Mouse (Mus musculus): ENCODE measurements around the gene Bcas3. TPM values are rescaled to one million over a fixed set of nuclear protein-coding genes. Genes with fewer than 3 reads are reported as not detected.
A peak's percentile ranks its signal among the peaks of the same experiment; 100 is the strongest.

Bcas3 gene
- polyA plus RNA-seq, 2 experiments, result 22.2 to 28.2 TPM

DNA sequence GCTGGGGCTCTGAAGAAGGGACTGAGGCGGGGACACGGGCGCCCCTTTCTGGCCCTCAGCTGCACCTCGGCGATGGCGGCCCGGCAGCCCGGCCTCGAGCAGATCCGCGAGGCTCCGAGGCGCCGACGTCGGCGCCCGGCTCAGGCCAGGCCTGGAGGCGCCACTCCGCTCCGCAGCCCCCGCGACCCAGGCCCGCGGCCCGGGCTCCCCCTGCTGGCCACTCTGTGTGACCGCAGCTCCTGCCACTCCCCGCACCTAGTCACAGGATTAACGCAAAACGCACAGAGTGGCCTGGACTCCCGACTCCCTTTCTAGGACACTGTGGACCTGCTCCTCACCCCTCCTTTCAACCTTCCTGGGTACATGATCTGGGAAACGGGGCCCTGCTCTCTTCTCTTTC is 489.0 kb downstream of the Bcas3 start:
- H3K4me2 ChIP-seq (replicated peaks; ENCODE audit: low read depth, low read length, severe bottlenecking), result peak overlapping the region; percentile 89
- 1% methylated on average over 17 of the region's 32 CpGs for WGBS
- H3K9me3 ChIP-seq (ENCODE audit: control insufficient read depth, low read length), result no peaks in the 10 kb centered on the region
- peak overlapping the region; percentile 56 for H3K9ac ChIP-seq (ENCODE audit: low read depth, low read length, severe bottlenecking)
- H3K36me3 ChIP-seq (ENCODE audit: control insufficient read depth, insufficient read depth, low read length), result peaks cover 21% of the 10 kb centered on the region
- H3K27ac ChIP-seq (replicated peaks; ENCODE audit: low read depth, low read length), result peak overlapping the region; percentile 55
- DNase-seq (ENCODE audit: low spot score) (peak; percentile 82), ATAC-seq (ENCODE audit: low FRiP score, low read depth) (peak; percentile 41)
- H3K27me3 ChIP-seq (ENCODE audit: control insufficient read depth, insufficient read depth, low read length), result peaks cover 49% of the 10 kb centered on the region
- peaks cover 35% of the 10 kb centered on the region for H3K4me1 ChIP-seq (ENCODE audit: control insufficient read depth, insufficient read depth, low read length)
- H3K4me3 ChIP-seq (replicated peaks; ENCODE audit: low read length), result peak overlapping the region; percentile 50
- no peak for TF ChIP-seq POLR2A (IDR thresholded peaks at IDR 0.05; ENCODE audit: borderline replicate concordance, extremely low read depth, insufficient read depth, insufficient read length)

DNA sequence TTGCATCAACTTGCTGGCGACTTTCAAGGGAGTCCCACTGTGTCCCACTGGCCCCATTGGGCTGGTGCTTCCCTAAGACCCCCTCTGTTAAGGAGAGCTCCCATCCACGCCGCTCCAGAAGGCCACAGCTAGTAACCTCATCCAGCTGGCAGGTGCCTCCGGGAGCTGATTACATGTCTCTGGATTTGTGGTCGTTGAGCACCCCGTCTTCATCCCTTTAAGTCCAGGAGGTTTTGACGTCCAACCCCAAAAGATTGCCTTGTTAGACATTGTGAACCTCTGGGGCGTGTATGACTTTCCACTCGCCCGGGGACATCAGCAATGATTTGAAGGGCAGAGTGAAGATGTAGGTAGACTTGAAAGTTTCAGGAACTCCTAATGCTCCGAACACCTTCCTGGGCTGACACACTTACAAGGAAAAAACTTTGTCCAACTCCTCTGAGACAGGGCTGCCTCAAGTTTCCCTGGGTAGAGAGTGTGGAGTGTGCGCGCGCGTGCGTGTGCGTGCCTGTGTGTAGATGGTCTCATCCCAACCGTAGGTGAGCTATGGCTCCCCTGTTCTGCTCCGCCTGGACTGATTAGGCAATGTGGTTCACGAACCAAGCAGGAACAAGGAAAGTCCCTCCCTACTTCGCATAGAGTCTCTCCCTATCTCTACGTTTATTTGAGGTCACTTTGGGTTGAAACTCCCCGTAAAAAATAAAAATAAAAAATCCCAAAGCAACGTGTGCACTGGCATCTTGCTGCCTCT is 489.8 kb downstream of the Bcas3 start:
- peak overlapping the region; percentile 70 for H3K27ac ChIP-seq (replicated peaks; ENCODE audit: low read depth, low read length)
- H3K9ac ChIP-seq (ENCODE audit: low read depth, low read length, severe bottlenecking), result no peak overlapping the region; the same call in 1 of the 2 replicates
- H3K4me3 ChIP-seq (replicated peaks; ENCODE audit: low read length), result peak overlapping the region; percentile 60
- WGBS, result 9% methylated on average over 24 of the region's 24 CpGs
- no peak for DNase-seq (ENCODE audit: low spot score)
- H3K36me3 ChIP-seq (ENCODE audit: control insufficient read depth, insufficient read depth, low read length), result peaks cover 14% of the 10 kb centered on the region
- no peak for TF ChIP-seq POLR2A (IDR thresholded peaks at IDR 0.05; ENCODE audit: borderline replicate concordance, extremely low read depth, insufficient read depth, insufficient read length)
- no peak for ATAC-seq (ENCODE audit: low FRiP score, low read depth)
- H3K27me3 ChIP-seq (ENCODE audit: control insufficient read depth, insufficient read depth, low read length), result peaks cover 44% of the 10 kb centered on the region
- no peaks in the 10 kb centered on the region for H3K9me3 ChIP-seq (ENCODE audit: control insufficient read depth, low read length)
- H3K4me1 ChIP-seq (ENCODE audit: control insufficient read depth, insufficient read depth, low read length), result peaks cover 29% of the 10 kb centered on the region
- H3K4me2 ChIP-seq (replicated peaks; ENCODE audit: low read depth, low read length, severe bottlenecking), result peak overlapping the region; percentile 89

DNA sequence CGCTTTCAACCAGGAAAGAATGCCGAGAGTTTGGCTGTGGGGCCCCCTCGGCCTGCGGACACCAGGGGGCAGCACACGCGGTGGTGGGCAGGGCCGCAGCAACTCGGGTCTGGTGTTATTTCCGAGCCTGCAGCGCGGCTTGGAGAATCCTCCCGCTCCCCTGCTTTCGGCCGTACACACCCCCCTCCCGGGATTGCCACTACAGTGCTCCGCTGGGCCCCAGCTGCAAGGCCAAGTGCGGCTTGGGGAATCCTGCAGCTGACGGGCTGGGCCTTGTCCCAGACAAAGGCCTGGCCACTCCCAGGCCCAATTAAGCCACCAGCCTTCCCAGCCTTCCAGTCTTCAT is 490.4 kb downstream of the Bcas3 start:
- TF ChIP-seq POLR2A (IDR thresholded peaks at IDR 0.05; ENCODE audit: borderline replicate concordance, extremely low read depth, insufficient read depth, insufficient read length), result 0 out of 2 replicates have a peak, but pooled peaks have one; percentile 42
- WGBS, result under 1% methylated on average over 17 of the region's 18 CpGs
- H3K27ac ChIP-seq (replicated peaks; ENCODE audit: low read depth, low read length), result peak overlapping the region; percentile 70; the same call in 1 of the 2 replicates
- H3K4me3 ChIP-seq (replicated peaks; ENCODE audit: low read length), result peak overlapping the region; percentile 60
- H3K9ac ChIP-seq (ENCODE audit: low read depth, low read length, severe bottlenecking), result peak overlapping the region; percentile 55
- peak overlapping the region; percentile 89 for H3K4me2 ChIP-seq (replicated peaks; ENCODE audit: low read depth, low read length, severe bottlenecking)
- H3K4me1 ChIP-seq (ENCODE audit: control insufficient read depth, insufficient read depth, low read length), result peaks cover 24% of the 10 kb centered on the region
- H3K36me3 ChIP-seq (ENCODE audit: control insufficient read depth, insufficient read depth, low read length), result peaks cover 9% of the 10 kb centered on the region
- peak; percentile 64 for ATAC-seq (ENCODE audit: low FRiP score, low read depth)
- peak; percentile 85 for DNase-seq (ENCODE audit: low spot score)
- H3K27me3 ChIP-seq (ENCODE audit: control insufficient read depth, insufficient read depth, low read length), result peaks cover 39% of the 10 kb centered on the region
- no peaks in the 10 kb centered on the region for H3K9me3 ChIP-seq (ENCODE audit: control insufficient read depth, low read length)

DNA sequence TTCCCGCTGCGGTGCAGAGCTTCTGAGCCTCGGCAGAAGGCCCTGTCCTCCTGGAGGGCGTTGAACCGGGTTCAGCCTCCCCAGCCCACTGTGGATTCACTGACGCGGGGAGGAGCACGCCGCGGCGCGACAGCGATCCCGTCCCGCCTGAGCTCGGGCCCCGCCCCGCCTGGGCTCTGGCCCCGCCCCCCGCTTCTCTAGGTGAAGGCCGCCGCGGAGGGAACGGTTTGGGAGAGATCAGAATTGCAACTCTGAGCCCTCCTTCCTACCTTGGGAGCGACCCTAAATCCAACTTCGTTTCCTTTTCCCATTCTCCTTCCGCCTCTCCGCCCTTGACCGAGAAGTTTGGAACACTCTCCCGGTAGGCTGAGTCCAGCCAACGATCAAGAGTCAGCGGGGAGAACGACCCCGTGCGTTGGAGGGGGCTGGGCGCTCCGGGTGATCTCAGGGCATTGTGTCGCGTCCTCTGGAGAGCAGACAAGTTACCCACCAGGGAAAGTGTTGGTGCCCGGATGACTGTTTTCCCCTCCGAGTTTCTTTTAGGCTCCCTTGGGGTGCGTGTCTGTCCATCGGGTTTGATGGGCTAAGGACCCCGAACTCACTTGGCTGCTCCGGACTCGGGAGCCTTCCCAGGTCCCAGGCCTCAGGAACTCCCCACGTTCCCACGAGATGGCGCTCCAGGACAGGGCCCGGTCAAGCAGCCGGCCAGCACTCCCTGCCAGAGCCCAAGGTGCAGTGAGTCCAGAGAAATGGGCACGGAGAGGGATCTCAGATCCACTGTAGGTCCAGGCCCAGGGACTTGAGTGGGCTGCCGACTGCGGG is 491.4 kb downstream of the Bcas3 start:
- Histone ChIP-seq H3K27ac (replicated peaks; ENCODE audit: low read depth, low read length) (peak overlapping the region; percentile 70), H3K9ac (ENCODE audit: low read depth, low read length, severe bottlenecking) (peak overlapping the region; percentile 55), H3K9me3 (ENCODE audit: control insufficient read depth, low read length) (no peaks in the 10 kb centered on the region), H3K4me3 (replicated peaks; ENCODE audit: low read length) (peak overlapping the region; percentile 60), H3K36me3 (ENCODE audit: control insufficient read depth, insufficient read depth, low read length) (peaks cover 9% of the 10 kb centered on the region), H3K4me1 (ENCODE audit: control insufficient read depth, insufficient read depth, low read length) (peaks cover 24% of the 10 kb centered on the region), H3K4me2 (replicated peaks; ENCODE audit: low read depth, low read length, severe bottlenecking) (peak overlapping the region; percentile 89), H3K27me3 (ENCODE audit: control insufficient read depth, insufficient read depth, low read length) (peaks cover 31% of the 10 kb centered on the region)
- ATAC-seq (ENCODE audit: low FRiP score, low read depth) (peak; percentile 63), DNase-seq (ENCODE audit: low spot score) (peak; percentile 84)
- 0 out of 2 replicates have a peak, but pooled peaks have one; percentile 41 for TF ChIP-seq POLR2A (IDR thresholded peaks at IDR 0.05; ENCODE audit: borderline replicate concordance, extremely low read depth, insufficient read depth, insufficient read length)
- under 1% methylated on average over 51 of the region's 54 CpGs for WGBS

DNA sequence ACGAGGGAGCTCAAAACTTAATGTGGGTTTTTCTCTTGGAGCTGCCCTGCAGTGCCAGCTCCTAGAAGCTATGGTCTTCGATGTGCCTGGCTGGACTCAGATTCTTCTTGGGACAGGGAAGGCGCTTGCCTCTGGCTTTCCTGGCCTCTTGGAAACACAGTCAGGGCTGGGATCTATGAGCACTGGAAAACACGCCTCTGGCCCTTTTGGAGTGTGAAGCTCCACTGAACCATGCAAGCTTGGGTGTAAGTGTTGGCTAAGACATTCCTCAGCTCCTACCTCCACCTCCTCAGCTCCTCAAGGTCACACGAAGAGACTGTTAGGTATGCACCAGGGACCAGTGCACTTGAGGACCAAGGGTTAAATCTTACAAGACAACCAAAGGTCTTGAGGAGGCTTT is 492.0 kb downstream of the Bcas3 start:
- no peak overlapping the region for H3K27ac ChIP-seq (replicated peaks; ENCODE audit: low read depth, low read length)
- ATAC-seq (ENCODE audit: low FRiP score, low read depth) (no peak), DNase-seq (ENCODE audit: low spot score) (no peak)
- peak overlapping the region; percentile 60 for H3K4me3 ChIP-seq (replicated peaks; ENCODE audit: low read length)
- peak overlapping the region; percentile 89 for H3K4me2 ChIP-seq (replicated peaks; ENCODE audit: low read depth, low read length, severe bottlenecking)
- peaks cover 24% of the 10 kb centered on the region for H3K27me3 ChIP-seq (ENCODE audit: control insufficient read depth, insufficient read depth, low read length)
- WGBS, result 30% methylated on average over 5 of the region's 5 CpGs
- no peak for TF ChIP-seq POLR2A (IDR thresholded peaks at IDR 0.05; ENCODE audit: borderline replicate concordance, extremely low read depth, insufficient read depth, insufficient read length)
- peak overlapping the region; percentile 55; the same call in 1 of the 2 replicates for H3K9ac ChIP-seq (ENCODE audit: low read depth, low read length, severe bottlenecking)
- peaks cover 7% of the 10 kb centered on the region for H3K36me3 ChIP-seq (ENCODE audit: control insufficient read depth, insufficient read depth, low read length)
- H3K4me1 ChIP-seq (ENCODE audit: control insufficient read depth, insufficient read depth, low read length), result peaks cover 24% of the 10 kb centered on the region
- H3K9me3 ChIP-seq (ENCODE audit: control insufficient read depth, low read length), result no peaks in the 10 kb centered on the region
